9 mouse cellular contexts compared by ENCODE assay signal in genomic region chr3:101407568-101407967, GRCm38 (mm10). TPM values are rescaled to one million over a fixed set of nuclear protein-coding genes. Genes with fewer than 3 reads are reported as not detected.
DNase-seq lines count a peak whose midpoint lies in the region; ATAC-seq and TF ChIP-seq lines count a peak whose summit lies in the region.
"Had no signal": no experiment of that assay in that cellular context is flagged by ENCODE, and none has a peak within 500 bp of the region (broad histone marks: within the 10 kb centered on the region; RNA-seq: fewer than 3 reads in every experiment).

No protein-coding gene starts in this region.

- TF ChIP-seq CTCF in left cerebral cortex, adult 2 months (IDR thresholded peaks at IDR 0.05): no peak
- TF ChIP-seq CTCF in CH12.LX (conservative IDR thresholded peaks at IDR 0.05 in 1 of 2, IDR thresholded peaks at IDR 0.05 in 1 of 2; ENCODE audit: low read depth in 2 of 2, low read length in 2 of 2): no peak

- peak in 1 of 2 experiments; percentile 20 for DNase-seq in left cerebral cortex, adult 2 months (ENCODE audit: extremely low spot score in 1 of 2, low spot score in 2 of 2)
- DNase-seq in left cerebral cortex, adult 8-10 months (ENCODE audit: low spot score in 2 of 2): no peak
- no peak for DNase-seq in CH12.LX (ENCODE audit: extremely low read depth)
- DNase-seq in cerebellum, postnatal 36 days: no peak
- no peak for DNase-seq in hindbrain, embryonic 11.5 days (ENCODE audit: low spot score)
- DNase-seq: kidney, postnatal 14 days had no signal

- peak overlapping the region; percentile 34; the same call in 1 of the 2 replicates for H3K27ac ChIP-seq in left cerebral cortex, adult 2 months
- H3K27ac ChIP-seq in CH12.LX (ENCODE audit: insufficient read depth, low read depth): no peak overlapping the region
- H3K27ac ChIP-seq in embryonic facial prominence, embryonic 12.5 days: peak overlapping the region; percentile 50; the same call in 1 of the 2 replicates
- H3K27ac ChIP-seq in hindbrain, embryonic 11.5 days (ENCODE audit: low read depth, low read length): no peak overlapping the region
- H3K27ac ChIP-seq: midbrain, embryonic 15.5 days had no signal

- no peaks in the 10 kb centered on the region for H3K79me2 ChIP-seq in CH12.LX (replicated peaks; ENCODE audit: control insufficient read depth, extremely low read depth, insufficient read depth, poor library complexity, severe bottlenecking)

- no peak for ATAC-seq in embryonic facial prominence, embryonic 12.5 days (ENCODE audit: insufficient number of reproducible peaks, insufficient read depth, low FRiP score, low TSS enrichment)
- ATAC-seq in neutrophil, adult 5-6 weeks (ENCODE audit: extremely low read depth, insufficient number of reproducible peaks, low FRiP score, poor library complexity, severe bottlenecking): peak; percentile 27; the same call in 1 of the 2 replicates
- no peak for ATAC-seq in hindbrain, embryonic 11.5 days (ENCODE audit: low FRiP score)
- ATAC-seq: midbrain, embryonic 15.5 days had no signal

- H3K4me1 ChIP-seq in CH12.LX (ENCODE audit: control insufficient read depth in 1 of 2, insufficient read depth in 2 of 2): peaks cover 3% of the 10 kb centered on the region in 2 experiments; a peak in 1 of 4 replicates
- peaks cover 80% of the 10 kb centered on the region for H3K4me1 ChIP-seq in embryonic facial prominence, embryonic 12.5 days
- H3K4me1 ChIP-seq in hindbrain, embryonic 11.5 days (replicated peaks; ENCODE audit: control insufficient read depth, insufficient read depth, low read length): no peaks in the 10 kb centered on the region; the same call in 1 of the 2 replicates

- no peak for TF ChIP-seq EP300 in CH12.LX (IDR thresholded peaks at IDR 0.05; ENCODE audit: low read length)

- no peaks in the 10 kb centered on the region for H3K36me3 ChIP-seq in CH12.LX (replicated peaks in 1 of 2; ENCODE audit: control insufficient read depth in 1 of 2, insufficient read depth in 1 of 2, low read length in 1 of 2)
- H3K36me3 ChIP-seq in embryonic facial prominence, embryonic 12.5 days: no peaks in the 10 kb centered on the region
- no peaks in the 10 kb centered on the region for H3K36me3 ChIP-seq in hindbrain, embryonic 11.5 days (ENCODE audit: control insufficient read depth, insufficient read depth, low read length)
- H3K36me3 ChIP-seq: midbrain, embryonic 15.5 days had no signal

- no peaks in the 10 kb centered on the region for H3K27me3 ChIP-seq in CH12.LX (replicated peaks)
- no peaks in the 10 kb centered on the region for H3K27me3 ChIP-seq in embryonic facial prominence, embryonic 12.5 days
- H3K27me3 ChIP-seq in hindbrain, embryonic 11.5 days (ENCODE audit: control insufficient read depth, insufficient read depth, low read length): no peaks in the 10 kb centered on the region
- H3K27me3 ChIP-seq: midbrain, embryonic 15.5 days had no signal

- TF ChIP-seq RAD21 in CH12.LX (IDR thresholded peaks at IDR 0.05; ENCODE audit: low read depth, low read length): no peak

- dilution Hi-C loops in CH12.LX (cut with MboI; ENCODE audit: extremely low pct_ligation_motif_present, extremely low pct_unique_long_range_greater_than_20kb, low sequenced_read_pairs): no loop called here

- H3K9ac ChIP-seq in CH12.LX (ENCODE audit: insufficient read depth, low read depth): no peak overlapping the region
- H3K9ac ChIP-seq in embryonic facial prominence, embryonic 12.5 days: no peak overlapping the region
- H3K9ac ChIP-seq in hindbrain, embryonic 11.5 days (ENCODE audit: low read depth, low read length): no peak overlapping the region
- H3K9ac ChIP-seq: midbrain, embryonic 15.5 days had no signal

- H3K9me3 ChIP-seq in CH12.LX (replicated peaks; ENCODE audit: low read length): no peaks in the 10 kb centered on the region
- H3K9me3 ChIP-seq in embryonic facial prominence, embryonic 12.5 days: no peaks in the 10 kb centered on the region
- H3K9me3 ChIP-seq in hindbrain, embryonic 11.5 days (ENCODE audit: control insufficient read depth, low read length): no peaks in the 10 kb centered on the region
- H3K9me3 ChIP-seq: midbrain, embryonic 15.5 days had no signal

- intact Hi-C loops in left cerebral cortex, adult 2 months (cut with DNase I): loop anchor here (2.0 kb wide), 1 partner anchor 35 kb away; no protein-coding TSS in a partner anchor

- in situ Hi-C loops in CH12.LX (cut with MboI; ENCODE audit: low pct_ligation_motif_present, low pct_unique_long_range_greater_than_20kb, low sequenced_read_pairs): no loop called here

- TF ChIP-seq POLR2A in CH12.LX (IDR thresholded peaks at IDR 0.05; ENCODE audit: low read depth, low read length): no peak

- WGBS in embryonic facial prominence, embryonic 12.5 days: 65% methylated on average over 8 of the region's 8 CpGs
- WGBS in hindbrain, embryonic 11.5 days: 81% methylated on average over 8 of the region's 8 CpGs

- no peak overlapping the region for H3K4me2 ChIP-seq in CH12.LX (ENCODE audit: insufficient read depth, low read depth, poor library complexity, severe bottlenecking)
- H3K4me2 ChIP-seq in embryonic facial prominence, embryonic 12.5 days (replicated peaks): no peak overlapping the region
- no peak overlapping the region for H3K4me2 ChIP-seq in hindbrain, embryonic 11.5 days (replicated peaks; ENCODE audit: low read depth, low read length)
- H3K4me2 ChIP-seq: midbrain, embryonic 15.5 days had no signal

- no peak overlapping the region for H3K4me3 ChIP-seq in left cerebral cortex, adult 2 months
- H3K4me3 ChIP-seq in CH12.LX (replicated peaks in 1 of 3; ENCODE audit: low read depth in 2 of 3, low read length in 2 of 3, poor library complexity in 1 of 3): no peak overlapping the region
- H3K4me3 ChIP-seq in embryonic facial prominence, embryonic 12.5 days: no peak overlapping the region
- no peak overlapping the region for H3K4me3 ChIP-seq in hindbrain, embryonic 11.5 days (ENCODE audit: low read depth, low read length)
- H3K4me3 ChIP-seq: midbrain, embryonic 15.5 days had no signal

TF ChIP-seq in CH12.LX, 34 proteins besides CTCF, POLR2A, EP300 and RAD21:
- TF ChIP-seq MXI1 (IDR thresholded peaks at IDR 0.05; ENCODE audit: low read depth, low read length) (no peak), ZC3H11A (IDR thresholded peaks at IDR 0.05; ENCODE audit: low read depth, low read length) (no peak), BHLHE40 (IDR thresholded peaks at IDR 0.05; ENCODE audit: low read depth, low read length) (0 out of 2 replicates have a peak, but pooled peaks have one; percentile 7), SIN3A (IDR thresholded peaks at IDR 0.05; ENCODE audit: low read length) (no peak), CHD1 (IDR thresholded peaks at IDR 0.05; ENCODE audit: low read depth, low read length) (no peak)

RNA-seq across cellular contexts. Expression of gene Igsf3, which starts 30.7 kb away (rescaled TPM):
- total RNA-seq in left cerebral cortex, adult 2 months (2021): 10 to 100 TPM; 22.0 to 23.7 TPM
- total RNA-seq in left cerebral cortex, adult 8-10 months (2022): 10 to 100 TPM; 16.1 to 19.9 (median 18.7) TPM
- total RNA-seq in CH12.LX (2012; rRNA removed) (0.50 and 0.59 TPM in 2 replicates), CH12.LX (2014; rRNA removed) (0.45 and 0.54 TPM in 2 replicates)
- 0.89 and 1.0 TPM in 2 replicates for polyA plus RNA-seq in CH12.LX (2012; ENCODE audit: insufficient read length, low read depth)
- polyA plus RNA-seq in embryonic facial prominence, embryonic 12.5 days (2016; fragmentation: Nextera tagmentation; extraction: Ambion mirVana): 92.3 and 93.3 TPM in 2 replicates
- total RNA-seq in neutrophil, adult 5-6 weeks (2017): 0.12 TPM in 1 of 2 replicates, not detected in the other
- 23.8 and 27.6 TPM in 2 replicates for polyA plus RNA-seq in hindbrain, embryonic 11.5 days (2014; fragmentation: Nextera tagmentation; extraction: Ambion mirVana)

Comparison
In these comparisons a context has a peak if more than half of its experiments do, and no peak if none do; other contexts are left out.
1. H3K27ac ChIP-seq: peak in left cerebral cortex, adult 2 months (single experiment) and embryonic facial prominence, embryonic 12.5 days (single experiment); none in CH12.LX (single experiment) and hindbrain, embryonic 11.5 days (single experiment).
2. RNA of gene Igsf3, which starts 30.7 kb away (total RNA-seq): 22.0 to 23.7 TPM in left cerebral cortex, adult 2 months and 16.1 to 19.9 TPM in left cerebral cortex, adult 8-10 months; 0.45 to 0.59 TPM in CH12.LX and 0.12 TPM in neutrophil, adult 5-6 weeks; every median in the first group is over 10 times any median in the second.